ENCODE assay signal across 11 mouse cellular contexts in the genomic region with DNA sequence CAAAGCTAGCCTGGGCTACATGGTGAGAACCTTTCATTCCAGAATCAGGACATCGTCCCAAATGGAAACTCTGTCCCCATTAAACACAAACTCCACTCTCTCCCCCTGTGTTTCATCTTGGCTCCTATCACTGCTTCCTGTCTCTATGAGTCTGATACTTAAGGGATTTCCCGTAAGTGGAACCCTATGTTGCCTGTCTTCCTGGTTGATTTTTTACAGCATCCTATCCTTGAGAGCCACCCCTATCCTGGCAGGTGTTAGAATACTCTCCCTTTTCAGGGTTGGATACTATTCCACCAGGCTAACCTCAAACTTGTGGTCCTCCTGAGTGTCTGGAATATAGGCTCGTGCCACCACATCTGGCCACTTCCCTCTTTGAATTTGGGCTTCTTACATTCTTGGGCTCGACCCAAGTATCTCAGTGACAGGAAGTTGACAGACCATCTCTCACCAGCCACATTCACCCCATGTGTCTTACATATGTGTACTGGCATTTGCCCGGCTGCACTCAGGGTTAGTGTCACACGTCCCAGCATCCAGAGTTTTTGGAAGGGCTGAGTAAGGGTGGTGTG. TPM values are rescaled to one million over a fixed set of nuclear protein-coding genes. Genes with fewer than 3 reads are reported as not detected.
DNase-seq lines count a peak whose midpoint lies in the region; ATAC-seq and TF ChIP-seq lines count a peak whose summit lies in the region.
"Had no signal": no experiment of that assay in that cellular context is flagged by ENCODE, and none has a peak within 500 bp of the region (broad histone marks: within the 10 kb centered on the region; RNA-seq: fewer than 3 reads in every experiment).

No protein-coding gene starts in this region.

- no peaks in the 10 kb centered on the region for H3K9me3 ChIP-seq in hindbrain, embryonic 10.5 days
- H3K9me3 ChIP-seq in hindbrain, embryonic 14.5 days (ENCODE audit: control insufficient read depth, low read length), result no peaks in the 10 kb centered on the region
- H3K9me3 ChIP-seq in midbrain, embryonic 15.5 days, result no peaks in the 10 kb centered on the region

- TF ChIP-seq CTCF in spleen, adult 2 months (IDR thresholded peaks at IDR 0.05; ENCODE audit: extremely low read depth, insufficient read depth, insufficient read length, insufficient replicate concordance), result no peak

- H3K36me3 ChIP-seq in hindbrain, embryonic 10.5 days, result no peaks in the 10 kb centered on the region
- no peaks in the 10 kb centered on the region for H3K36me3 ChIP-seq in hindbrain, embryonic 14.5 days (replicated peaks; ENCODE audit: control insufficient read depth, insufficient read depth)
- H3K36me3 ChIP-seq in spleen, adult 2 months (ENCODE audit: control insufficient read depth, insufficient read depth, low read length), result peaks cover 45% of the 10 kb centered on the region
- H3K36me3 ChIP-seq in midbrain, embryonic 15.5 days (replicated peaks), result no peaks in the 10 kb centered on the region

- DNase-seq in hindbrain, embryonic 10.5 days (ENCODE audit: low spot score), result no peak
- DNase-seq in hindbrain, embryonic 14.5 days (ENCODE audit: low spot score), result no peak
- DNase-seq in spleen, adult 2 months (ENCODE audit: low read depth in 1 of 2, low spot score in 2 of 2), result no peak
- no peak for DNase-seq in spleen, adult 12 weeks (ENCODE audit: low spot score)
- no peak for DNase-seq in thymus, postnatal 4 days
- DNase-seq: cerebellum, postnatal 36 days; gastrocnemius, postnatal 36 days; kidney, adult 18-20 months had no signal

- no peak for ATAC-seq in hindbrain, embryonic 14.5 days (ENCODE audit: low FRiP score)
- peak; percentile 22 for ATAC-seq in inflammation-experienced regulatory T-cells, adult 6 months
- no peak for ATAC-seq in midbrain, embryonic 15.5 days (replicated peaks)

- no peak for TF ChIP-seq POLR2A in spleen, adult 2 months (IDR thresholded peaks at IDR 0.05; ENCODE audit: low read depth, low read length)

- no peak overlapping the region for H3K4me3 ChIP-seq in hindbrain, embryonic 10.5 days
- H3K4me3 ChIP-seq in hindbrain, embryonic 14.5 days (replicated peaks; ENCODE audit: low read length), result no peak overlapping the region
- no peak overlapping the region for H3K4me3 ChIP-seq in spleen, adult 2 months (ENCODE audit: extremely low read depth, insufficient read depth, insufficient read length)
- no peak overlapping the region for H3K4me3 ChIP-seq in midbrain, embryonic 15.5 days
- H3K4me3 ChIP-seq: myocyte had no signal

- H3K4me2 ChIP-seq in hindbrain, embryonic 14.5 days (replicated peaks), result no peak overlapping the region
- no peak overlapping the region for H3K4me2 ChIP-seq in midbrain, embryonic 15.5 days

- peaks cover 27% of the 10 kb centered on the region for H3K4me1 ChIP-seq in hindbrain, embryonic 10.5 days (replicated peaks)
- H3K4me1 ChIP-seq in hindbrain, embryonic 14.5 days (replicated peaks; ENCODE audit: control insufficient read depth, insufficient read depth, low read length), result peaks cover 12% of the 10 kb centered on the region; the same call in 1 of the 2 replicates
- no peaks in the 10 kb centered on the region; the same call in 1 of the 2 replicates for H3K4me1 ChIP-seq in spleen, adult 2 months (ENCODE audit: control insufficient read depth, insufficient read depth, insufficient read length)
- H3K4me1 ChIP-seq in midbrain, embryonic 15.5 days, result peaks cover 12% of the 10 kb centered on the region

- H3K27me3 ChIP-seq in hindbrain, embryonic 10.5 days (ENCODE audit: insufficient read depth, poor library complexity, severe bottlenecking), result no peaks in the 10 kb centered on the region
- 0 out of 2 replicates have a peak, but pooled peaks cover 5% of the 10 kb centered on the region for H3K27me3 ChIP-seq in hindbrain, embryonic 14.5 days (ENCODE audit: control insufficient read depth, insufficient read depth, low read length)
- H3K27me3 ChIP-seq in spleen, adult 2 months (ENCODE audit: control insufficient read depth, insufficient read depth, low read length), result no peaks in the 10 kb centered on the region
- H3K27me3 ChIP-seq in midbrain, embryonic 15.5 days (replicated peaks), result no peaks in the 10 kb centered on the region

- WGBS in hindbrain, embryonic 10.5 days, result 83% methylated on average over 6 of the region's 6 CpGs
- WGBS in hindbrain, embryonic 14.5 days, result 80% methylated on average over 6 of the region's 6 CpGs
- 47% methylated on average over 6 of the region's 6 CpGs for WGBS in spleen, adult 2 months
- 78% methylated on average over 6 of the region's 6 CpGs for WGBS in midbrain, embryonic 15.5 days

- H3K9ac ChIP-seq in hindbrain, embryonic 14.5 days, result no peak overlapping the region
- no peak overlapping the region for H3K9ac ChIP-seq in midbrain, embryonic 15.5 days

- H3K27ac ChIP-seq in hindbrain, embryonic 10.5 days, result peak overlapping the region; percentile 67; the same call in 1 of the 2 replicates
- no peak overlapping the region for H3K27ac ChIP-seq in hindbrain, embryonic 14.5 days
- peak overlapping the region; percentile 80 for H3K27ac ChIP-seq in spleen, adult 2 months (ENCODE audit: insufficient read depth, low read length)
- no peak overlapping the region for H3K27ac ChIP-seq in midbrain, embryonic 15.5 days

RNA-seq across cellular contexts. Expression of a gene that starts 43.6 kb away (rescaled TPM):
- polyA plus RNA-seq in hindbrain, embryonic 10.5 days (2016; fragmentation: Nextera tagmentation; extraction: Ambion mirVana), result 9.9 and 11.3 TPM in 2 replicates
- polyA plus RNA-seq in hindbrain, embryonic 14.5 days (2014; fragmentation: Nextera tagmentation; extraction: Ambion mirVana), result 23.8 and 25.0 TPM in 2 replicates
- polyA plus RNA-seq in spleen, adult 2 months (2012; rRNA removed), result 66.8 and 67.9 TPM in 2 replicates
- polyA plus RNA-seq in inflammation-experienced regulatory T-cells, adult 6 months (2017; shearing (Covaris generic)), result 1 to 10 TPM; 2.1 to 6.0 (median 5.9) TPM
- 49.8 and 63.1 TPM in 2 replicates for polyA plus RNA-seq in midbrain, embryonic 15.5 days (2015; fragmentation: Nextera tagmentation; extraction: Ambion mirVana)

Comparison
In these comparisons a context has a peak if more than half of its experiments do, and no peak if none do; other contexts are left out.
1. H3K27ac ChIP-seq: peak in hindbrain, embryonic 10.5 days (single experiment) and spleen, adult 2 months (single experiment); none in hindbrain, embryonic 14.5 days (single experiment) and midbrain, embryonic 15.5 days (single experiment).